Mouse (Mus musculus) left cerebral cortex, postnatal 36 days (tissue): Measurements from ENCODE around the gene Picalm. TPM values are rescaled to one million over a fixed set of nuclear protein-coding genes. Genes with fewer than 3 reads are reported as not detected.

Experiments used
- DNase-seq, 2 experiments: peaks; one replicate each; pipeline ENCODE4 v3.0.0; 2021 to 2022; ENCODE audit warnings: low spot score in 2 of 2, mixed read lengths in 1 of 2
- intact Hi-C: fragments of 180-260 bp; cut with DNase I; formaldehyde crosslinking; loops from one replicate; pipeline ENCODE4 v1.15.1; 2025
- total RNA-seq, 2 experiments: library from RNA; stranded (reverse); gene quantifications; 2 replicates each; pipeline ENCODE4 v1.2.3; 2021

The Picalm gene
- 100 to 1,000 TPM; 132 to 152 TPM for total RNA-seq

GRCm38 (mm10) chr7:90129732-90130392 lies at the start of gene Picalm:
Gene Picalm, plus strand, starts transcription at chr7:90130213.
- intact Hi-C loops: loop anchor here (5.0 kb wide), 4 partner anchors 58 to 312 kb away; partner anchors contain the start of genes Crebzf and Eed

GRCm38 (mm10) chr7:90083799-90084198 lies 46.2 kb upstream of the Picalm start:
- DNase-seq: no peak
- intact Hi-C loops: no loop called here

More at GRCm38 (mm10) chr7:90129732-90130392, at the start of gene Picalm:
- peak; percentile 97 for DNase-seq

DNA sequence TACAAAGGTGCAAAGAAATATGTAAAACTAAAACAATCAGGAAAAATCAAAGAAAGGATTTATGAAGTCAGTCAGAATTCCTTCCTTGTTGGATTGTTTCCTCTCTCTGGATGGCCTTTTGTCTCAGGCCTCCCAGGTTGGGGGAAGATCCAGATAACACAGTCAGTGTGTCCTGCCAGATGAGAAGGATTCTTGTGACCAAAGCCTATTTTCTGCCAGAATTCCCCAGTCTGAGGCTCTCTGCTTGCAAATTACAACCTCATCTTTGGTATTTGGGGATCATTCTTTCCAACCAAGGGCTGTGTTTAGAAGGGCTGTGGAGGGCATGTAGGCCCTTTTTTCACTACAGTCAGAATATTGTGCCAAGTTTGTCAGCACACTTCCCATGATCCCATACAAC lies 45.5 kb upstream of the Picalm start:
- intact Hi-C loops: no loop called here
- no peak for DNase-seq

DNA sequence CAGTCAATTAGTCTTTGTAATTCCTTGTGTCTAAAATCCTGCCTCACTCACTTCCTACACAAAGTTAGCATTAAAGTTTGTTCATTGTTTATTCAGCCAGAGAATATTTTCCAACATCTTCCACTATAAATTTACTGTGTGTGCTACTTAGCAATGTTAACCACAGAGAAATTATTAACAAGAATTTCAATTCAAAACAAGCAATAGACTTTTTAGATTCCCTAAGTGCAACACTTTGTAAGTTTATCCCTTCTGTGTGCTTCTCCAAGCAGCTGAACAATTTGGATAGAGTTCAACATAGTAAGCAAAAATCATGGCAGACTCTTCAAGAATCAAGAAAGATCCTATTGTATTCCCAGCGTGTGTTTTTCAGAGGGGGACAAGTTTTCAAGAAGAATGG lies 44.3 kb upstream of the Picalm start:
- DNase-seq: no peak
- intact Hi-C loops: no loop called here

DNA sequence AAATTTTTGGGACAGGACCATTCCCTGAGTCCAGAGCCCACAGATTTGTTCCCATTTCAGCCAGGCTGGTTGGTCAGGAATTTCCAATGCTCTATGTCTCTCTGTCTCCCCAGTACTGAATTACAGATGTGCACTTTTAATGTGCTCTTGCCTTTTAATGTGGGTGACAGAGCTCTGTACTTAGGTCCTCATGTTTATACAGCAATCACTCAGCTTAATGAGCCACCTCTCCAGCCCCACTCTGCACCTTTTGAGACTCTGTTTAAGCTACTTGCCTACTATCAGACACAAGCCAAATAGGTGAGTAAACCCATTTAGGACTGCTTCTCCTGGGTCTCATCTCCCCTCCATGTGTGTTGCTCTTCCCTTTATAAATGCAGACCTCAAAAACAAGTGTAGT lies 43.2 kb upstream of the Picalm start:
- intact Hi-C loops: no loop called here
- DNase-seq: no peak

DNA sequence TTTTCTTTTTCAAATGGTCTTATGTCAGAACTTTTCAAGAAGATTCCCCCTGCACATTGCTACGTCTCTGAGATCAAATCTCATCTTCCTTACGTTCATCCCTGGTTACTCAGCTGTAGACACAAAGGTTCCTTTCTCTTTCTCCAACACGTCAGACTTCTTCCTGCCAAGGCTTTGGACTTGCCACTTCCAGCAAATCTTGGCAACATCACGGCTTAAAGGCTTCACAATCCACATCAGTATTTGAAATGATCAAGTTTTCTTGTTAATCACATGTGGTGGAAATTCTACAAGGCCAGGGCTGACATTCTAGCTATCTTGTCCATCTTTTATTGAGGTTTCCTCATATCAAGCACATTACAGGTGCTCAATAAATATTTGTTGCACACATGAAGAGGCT lies 39.0 kb upstream of the Picalm start:
- intact Hi-C loops: no loop called here
- no peak for DNase-seq

DNA sequence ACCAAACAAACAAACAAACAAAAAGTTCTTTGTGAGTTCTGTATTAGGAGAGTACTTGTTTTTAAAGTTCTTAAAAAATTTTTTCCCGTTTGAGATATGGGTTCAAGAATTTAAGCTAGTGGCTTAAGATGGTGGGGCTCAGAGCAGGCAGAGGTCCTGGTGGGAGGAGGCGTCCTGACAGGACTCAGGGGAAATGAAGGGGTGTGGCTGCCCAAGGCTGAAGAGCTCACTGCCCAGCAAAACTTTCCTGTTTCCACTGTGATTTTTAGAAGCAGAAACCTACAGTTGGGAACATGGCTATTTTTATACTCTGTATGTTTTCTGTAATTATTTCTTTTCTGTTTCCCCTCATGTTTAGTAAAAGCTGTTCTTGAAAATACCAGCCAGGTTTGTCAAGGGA lies 38.3 kb upstream of the Picalm start:
- no peak for DNase-seq
- intact Hi-C loops: no loop called here

DNA sequence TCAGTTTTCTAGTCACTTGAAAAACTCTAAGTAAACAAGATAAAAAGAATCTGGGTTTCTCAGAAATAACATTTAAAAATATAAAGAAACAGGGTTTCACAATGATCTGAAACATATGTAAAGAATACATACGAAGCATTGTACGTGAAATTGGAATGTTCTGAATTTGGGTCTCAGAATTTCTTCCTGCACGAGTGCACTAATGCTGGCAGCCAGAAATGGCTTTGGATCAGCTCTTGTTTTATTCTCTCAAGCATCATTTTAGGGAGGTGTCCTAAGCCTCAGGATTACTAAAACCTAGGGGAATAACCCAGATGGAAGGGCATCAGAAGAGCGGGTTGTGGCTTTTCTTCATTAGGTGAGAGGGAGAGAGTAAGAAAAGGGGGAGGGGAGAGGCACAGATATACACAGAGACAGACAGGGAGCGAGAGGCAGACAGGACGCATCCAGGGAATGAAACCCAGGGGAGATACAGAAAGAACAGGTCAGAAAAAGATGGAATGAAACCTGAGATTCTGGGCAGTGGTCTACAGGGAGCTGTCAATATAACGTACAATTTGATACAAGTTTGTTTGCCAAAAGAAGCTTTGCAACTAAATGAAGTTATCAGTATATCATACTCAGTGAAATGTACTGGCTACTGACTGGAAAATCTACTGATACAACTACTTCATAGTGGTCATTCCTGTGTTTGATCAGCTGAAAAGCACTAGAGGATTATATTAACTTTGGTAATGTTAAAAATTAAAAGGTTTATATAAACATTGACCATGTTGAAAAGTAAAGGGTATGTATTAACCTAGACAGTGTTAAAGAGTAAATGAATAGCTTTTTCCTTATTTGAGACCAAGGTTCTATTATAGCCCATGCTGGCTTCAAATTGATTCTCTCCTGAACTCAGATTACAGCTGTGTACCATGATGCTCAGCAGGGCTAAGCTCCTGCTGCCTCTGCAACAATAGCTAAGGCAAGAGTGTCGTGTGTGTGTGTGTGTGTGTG lies 37.3 kb upstream of the Picalm start:
- intact Hi-C loops: no loop called here
- no peak for DNase-seq

DNA sequence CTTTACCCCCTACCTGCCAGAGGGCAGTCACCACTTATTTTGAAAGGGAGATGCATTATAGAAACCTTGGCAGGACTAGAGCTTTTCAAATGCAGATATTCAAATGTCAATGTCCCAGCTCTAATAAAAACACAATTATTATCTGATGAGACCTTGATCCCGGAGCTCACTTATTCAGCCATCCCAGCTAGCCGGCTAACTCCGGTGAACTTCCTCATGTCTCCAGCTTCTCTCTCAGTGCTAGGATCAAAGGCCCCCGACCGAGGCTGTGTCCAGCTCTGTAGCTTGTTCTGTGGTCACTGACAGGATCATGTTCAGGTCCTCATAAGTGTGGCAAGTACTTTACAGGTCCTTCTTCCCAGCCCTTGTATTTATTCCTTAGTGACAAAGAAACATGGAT lies 34.9 kb upstream of the Picalm start:
- DNase-seq: no peak
- intact Hi-C loops: no loop called here

DNA sequence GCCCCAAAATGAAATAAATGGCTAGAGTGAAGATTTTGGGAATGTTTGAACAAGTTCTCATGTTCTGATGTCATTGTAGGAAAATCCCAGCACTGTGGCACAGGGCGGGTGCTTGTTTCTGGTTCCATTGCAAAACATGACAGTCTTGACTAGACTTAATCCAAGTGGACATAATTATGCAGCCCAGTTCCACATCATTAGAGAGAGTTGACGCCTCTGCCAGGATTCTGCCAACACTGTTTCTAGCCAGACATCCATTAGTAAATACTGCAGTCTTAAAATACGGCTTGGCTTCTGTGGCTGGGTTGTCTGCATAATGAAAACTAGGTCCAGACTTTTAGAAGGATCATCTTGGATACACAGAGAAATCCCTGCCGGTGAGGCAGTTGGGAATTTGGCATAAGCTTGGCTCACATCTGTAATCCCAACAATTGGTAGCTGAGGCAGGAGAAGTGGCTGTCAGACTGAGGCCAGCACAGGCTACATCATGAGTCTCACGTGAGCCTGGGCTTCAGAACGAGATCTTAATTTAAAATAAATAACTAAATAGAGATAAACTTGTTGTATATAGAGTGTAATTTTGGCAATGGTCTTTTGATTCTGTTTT lies 34.1 kb upstream of the Picalm start:
- intact Hi-C loops: no loop called here
- no peak for DNase-seq

DNA sequence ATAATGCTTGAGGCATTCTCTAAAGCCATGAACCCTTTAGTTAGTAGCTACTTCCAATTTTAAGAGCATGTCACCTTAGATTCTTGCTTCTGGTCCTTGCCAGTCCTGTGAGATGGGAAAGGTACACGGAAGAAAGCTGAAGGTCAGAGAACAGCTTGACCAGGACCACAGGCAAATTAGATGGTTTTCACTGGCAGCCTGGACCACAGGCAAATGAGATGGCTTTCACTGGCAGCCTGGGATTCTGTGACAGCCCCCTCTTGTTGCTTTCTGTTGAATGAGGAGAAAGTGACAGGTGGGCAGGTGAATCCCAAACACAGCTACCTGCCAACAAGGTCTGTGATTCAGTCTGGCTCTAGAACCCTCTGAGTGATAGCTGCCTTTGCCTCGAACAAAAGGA lies 33.4 kb upstream of the Picalm start:
- intact Hi-C loops: no loop called here

GRCm38 (mm10) chr7:90098253-90098652 lies 31.8 kb upstream of the Picalm start:
- no peak for DNase-seq
- intact Hi-C loops: no loop called here

More for the DNA sequence above, 33.4 kb upstream of the Picalm start:
- no peak for DNase-seq

DNA sequence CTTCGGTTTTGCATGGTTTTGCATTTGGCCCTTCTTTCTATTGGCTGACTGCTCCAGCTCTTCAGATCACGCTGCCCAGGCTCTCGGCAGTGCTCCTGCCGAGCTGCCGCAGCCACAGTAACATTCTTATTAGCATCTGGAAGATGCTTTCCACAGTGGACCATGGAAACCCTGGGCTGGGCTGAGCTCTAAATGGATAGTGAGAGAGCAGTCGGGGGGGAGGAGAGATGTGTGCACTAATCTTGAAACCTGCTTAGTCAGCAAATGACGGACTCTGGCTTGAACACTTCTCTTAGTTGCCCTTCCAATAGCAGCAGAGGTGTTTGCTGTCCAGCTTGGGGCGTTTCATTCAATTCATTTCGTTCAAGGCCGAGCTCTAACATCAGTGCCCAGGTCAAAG lies 30.8 kb upstream of the Picalm start:
- no peak for DNase-seq
- intact Hi-C loops: no loop called here

DNA sequence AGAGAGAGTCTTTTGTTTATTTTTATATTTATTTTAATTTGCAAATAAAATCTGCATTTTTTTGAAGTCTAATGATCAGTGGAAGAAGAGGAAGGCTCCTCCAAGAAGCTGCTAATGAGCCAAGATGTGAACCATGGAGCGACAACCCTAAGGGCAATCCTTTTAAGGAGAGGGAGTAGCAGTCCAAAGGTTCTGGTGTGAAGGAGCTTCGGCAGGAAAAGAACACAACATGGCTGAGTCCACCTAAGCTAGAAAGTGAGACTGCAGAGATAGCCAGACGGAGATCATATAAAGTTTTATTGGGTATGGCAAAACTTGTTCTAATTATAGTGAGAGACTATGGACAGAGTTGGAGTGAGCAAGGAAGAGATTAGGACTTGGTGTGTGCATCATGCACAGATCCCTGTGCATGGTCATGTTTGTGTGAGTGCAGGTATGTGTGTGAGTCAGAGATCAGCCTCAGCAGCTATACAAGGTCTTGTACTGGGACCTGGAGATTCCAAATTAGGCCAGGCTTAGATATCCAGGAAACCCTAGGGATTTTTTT lies 29.3 kb upstream of the Picalm start:
- no peak for DNase-seq
- intact Hi-C loops: no loop called here

GRCm38 (mm10) chr7:90116100-90116499 lies 13.9 kb upstream of the Picalm start:
- DNase-seq: no peak
- intact Hi-C loops: no loop called here

GRCm38 (mm10) chr7:90120106-90120505 lies 9.9 kb upstream of the Picalm start:
- intact Hi-C loops: no loop called here
- DNase-seq: no peak

GRCm38 (mm10) chr7:90124991-90125390 lies 5.0 kb upstream of the Picalm start:
- intact Hi-C loops: no loop called here
- no peak for DNase-seq

GRCm38 (mm10) chr7:90128631-90129200 lies 1.3 kb upstream of the Picalm start:
- DNase-seq: no peak
- intact Hi-C loops: no loop called here

DNA sequence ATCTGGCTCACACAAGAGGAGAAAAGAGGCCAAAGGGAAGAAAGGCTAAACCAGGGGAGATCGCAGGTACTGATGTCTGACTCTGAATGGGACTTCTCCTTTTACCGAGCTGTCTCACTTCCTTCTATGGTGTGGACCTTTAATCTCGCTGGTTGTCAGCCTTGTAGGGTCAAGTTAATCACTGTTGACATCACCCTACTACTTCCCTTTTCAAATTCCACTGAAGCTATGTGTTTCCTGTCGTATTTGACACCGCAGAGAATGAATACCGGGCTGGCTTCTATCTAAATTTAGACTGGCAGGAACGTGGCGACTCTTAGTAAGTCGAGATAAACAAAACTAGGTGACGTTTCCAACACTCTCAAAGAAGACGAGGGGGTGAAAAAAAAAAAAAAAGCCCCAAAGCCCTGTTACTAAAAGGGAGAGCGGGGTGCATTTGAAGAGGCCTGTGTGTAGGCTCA lies 712 bp upstream of the Picalm start:
- intact Hi-C loops: no loop called here
- peak; percentile 22 to 33 for DNase-seq
